Mouse (Mus musculus): ENCODE data around the gene Fcho1. TPM values are rescaled to one million over a fixed set of nuclear protein-coding genes. Genes with fewer than 3 reads are reported as not detected.

Gene Fcho1
- polyA plus RNA-seq, 1 experiment from 2014 or later, result 16.7 TPM

- TF ChIP-seq EP300 (IDR thresholded peaks at IDR 0.05; ENCODE audit: low read depth), result no peak
- TF ChIP-seq CTCF (IDR thresholded peaks at IDR 0.05; ENCODE audit: low read depth), result no peak
- Histone ChIP-seq H3K4me1 (ENCODE audit: insufficient read depth) (0 out of 2 replicates have a peak, but pooled peaks cover 5% of the 10 kb centered on the region), H3K27me3 (ENCODE audit: insufficient read depth, low read length) (peaks cover 80% of the 10 kb centered on the region), H3K4me2 (ENCODE audit: low read depth, low read length) (no peak overlapping the region), H3K9me3 (ENCODE audit: low read length) (no peaks in the 10 kb centered on the region), H3K36me3 (replicated peaks; ENCODE audit: insufficient read depth, low read length) (no peaks in the 10 kb centered on the region), H3K9ac (replicated peaks) (no peak overlapping the region), H3K4me3 (ENCODE audit: low read depth, low read length) (no peak overlapping the region), H3K27ac (ENCODE audit: low read depth) (no peak overlapping the region)
- ATAC-seq (peak; percentile 20; the same call in 1 of the 2 replicates), DNase-seq (no peak)
- WGBS (ENCODE audit: insufficient replicate concordance), result 48% methylated on average over 23 of the region's 23 CpGs
Measured at GRCm38 (mm10) chr8:71686143-71686734, 39.3 kb downstream of the Fcho1 start.

- ATAC-seq, result no peak
Measured at GRCm38 (mm10) chr8:71685573-71685972, 39.9 kb downstream of the Fcho1 start.

DNA sequence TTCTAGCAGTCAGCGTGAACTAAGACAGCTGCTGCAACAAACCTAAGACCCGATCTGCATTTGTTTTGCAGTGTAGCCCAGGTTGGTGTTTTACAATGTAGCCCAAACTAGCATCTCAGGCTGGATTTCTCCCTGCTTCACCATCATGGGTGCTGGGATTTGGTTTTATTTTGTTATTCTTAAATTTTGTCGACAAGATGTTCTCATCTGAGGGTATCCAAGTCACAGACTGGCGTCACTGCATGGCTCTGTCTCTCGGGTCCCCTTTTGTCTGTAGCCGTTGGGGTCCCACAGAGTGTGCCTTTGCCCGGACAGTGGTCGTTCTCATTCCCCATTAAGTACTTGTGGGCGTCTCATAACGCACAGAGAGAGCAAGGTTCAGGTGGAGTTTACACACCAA is 40.8 kb downstream of the Fcho1 start:
- Histone ChIP-seq H3K27me3 (ENCODE audit: insufficient read depth, low read length) (peaks cover 69% of the 10 kb centered on the region), H3K9me3 (ENCODE audit: low read length) (no peaks in the 10 kb centered on the region), H3K27ac (ENCODE audit: low read depth) (no peak overlapping the region), H3K4me1 (ENCODE audit: insufficient read depth) (peaks cover 5% of the 10 kb centered on the region; the same call in 1 of the 2 replicates), H3K36me3 (replicated peaks; ENCODE audit: insufficient read depth, low read length) (no peaks in the 10 kb centered on the region), H3K4me3 (ENCODE audit: low read depth, low read length) (no peak overlapping the region), H3K9ac (replicated peaks) (no peak overlapping the region), H3K4me2 (ENCODE audit: low read depth, low read length) (no peak overlapping the region)
- DNase-seq, result no peak
- 71% methylated on average over 10 of the region's 10 CpGs for WGBS (ENCODE audit: insufficient replicate concordance)
- TF ChIP-seq EP300 (IDR thresholded peaks at IDR 0.05; ENCODE audit: low read depth) (no peak), CTCF (IDR thresholded peaks at IDR 0.05; ENCODE audit: low read depth) (no peak)
- no peak for ATAC-seq

More at GRCm38 (mm10) chr8:71685573-71685972, 39.9 kb downstream of the Fcho1 start:
- no peak overlapping the region for H3K27ac ChIP-seq (ENCODE audit: low read depth)
- H3K4me1 ChIP-seq (ENCODE audit: insufficient read depth), result 0 out of 2 replicates have a peak, but pooled peaks cover 5% of the 10 kb centered on the region
- no peak overlapping the region for H3K9ac ChIP-seq (replicated peaks)
- WGBS (ENCODE audit: insufficient replicate concordance), result 60% methylated on average over 29 of the region's 29 CpGs
- TF ChIP-seq EP300 (IDR thresholded peaks at IDR 0.05; ENCODE audit: low read depth) (no peak), CTCF (IDR thresholded peaks at IDR 0.05; ENCODE audit: low read depth) (0 out of 2 replicates have a peak, but pooled peaks have one; percentile 13)
- H3K9me3 ChIP-seq (ENCODE audit: low read length), result no peaks in the 10 kb centered on the region
- H3K36me3 ChIP-seq (replicated peaks; ENCODE audit: insufficient read depth, low read length), result no peaks in the 10 kb centered on the region
- no peak for DNase-seq
- H3K4me3 ChIP-seq (ENCODE audit: low read depth, low read length), result no peak overlapping the region
- peaks cover 78% of the 10 kb centered on the region for H3K27me3 ChIP-seq (ENCODE audit: insufficient read depth, low read length)
- no peak overlapping the region for H3K4me2 ChIP-seq (ENCODE audit: low read depth, low read length)

- ATAC-seq (no peak), DNase-seq (no peak)
- Histone ChIP-seq H3K9me3 (ENCODE audit: low read length) (no peaks in the 10 kb centered on the region), H3K9ac (replicated peaks) (no peak overlapping the region), H3K36me3 (replicated peaks; ENCODE audit: insufficient read depth, low read length) (no peaks in the 10 kb centered on the region), H3K27me3 (ENCODE audit: insufficient read depth, low read length) (peaks cover 50% of the 10 kb centered on the region), H3K4me3 (ENCODE audit: low read depth, low read length) (no peak overlapping the region), H3K4me2 (ENCODE audit: low read depth, low read length) (no peak overlapping the region), H3K4me1 (ENCODE audit: insufficient read depth) (peaks cover 8% of the 10 kb centered on the region), H3K27ac (ENCODE audit: low read depth) (no peak overlapping the region)
- WGBS (ENCODE audit: insufficient replicate concordance), result 82% methylated on average over 12 of the region's 12 CpGs
- TF ChIP-seq EP300 (IDR thresholded peaks at IDR 0.05; ENCODE audit: low read depth) (no peak), CTCF (IDR thresholded peaks at IDR 0.05; ENCODE audit: low read depth) (no peak)
Measured at GRCm38 (mm10) chr8:71682832-71683231, 42.7 kb downstream of the Fcho1 start.

- ATAC-seq (no peak), DNase-seq (no peak)
- H3K27me3 ChIP-seq (ENCODE audit: insufficient read depth, low read length), result peaks cover 37% of the 10 kb centered on the region; the same call in 1 of the 2 replicates
- H3K4me1 ChIP-seq (ENCODE audit: insufficient read depth), result peaks cover 13% of the 10 kb centered on the region
- H3K9me3 ChIP-seq (ENCODE audit: low read length), result no peaks in the 10 kb centered on the region
- H3K9ac ChIP-seq (replicated peaks), result no peak overlapping the region
- no peak overlapping the region for H3K4me3 ChIP-seq (ENCODE audit: low read depth, low read length)
- H3K27ac ChIP-seq (ENCODE audit: low read depth), result no peak overlapping the region
- WGBS (ENCODE audit: insufficient replicate concordance), result 55% methylated on average over 17 of the region's 18 CpGs
- H3K4me2 ChIP-seq (ENCODE audit: low read depth, low read length), result no peak overlapping the region
- H3K36me3 ChIP-seq (replicated peaks; ENCODE audit: insufficient read depth, low read length), result no peaks in the 10 kb centered on the region
- TF ChIP-seq CTCF (IDR thresholded peaks at IDR 0.05; ENCODE audit: low read depth) (no peak), EP300 (IDR thresholded peaks at IDR 0.05; ENCODE audit: low read depth) (no peak)
Measured at GRCm38 (mm10) chr8:71681369-71681915, 44.1 kb downstream of the Fcho1 start.

GRCm38 (mm10) chr8:71680471-71680870 is 45.0 kb downstream of the Fcho1 start:
- Histone ChIP-seq H3K4me1 (ENCODE audit: insufficient read depth) (peaks cover 18% of the 10 kb centered on the region), H3K27ac (ENCODE audit: low read depth) (no peak overlapping the region), H3K4me2 (ENCODE audit: low read depth, low read length) (no peak overlapping the region), H3K9ac (replicated peaks) (no peak overlapping the region), H3K4me3 (ENCODE audit: low read depth, low read length) (no peak overlapping the region), H3K9me3 (ENCODE audit: low read length) (no peaks in the 10 kb centered on the region), H3K36me3 (replicated peaks; ENCODE audit: insufficient read depth, low read length) (no peaks in the 10 kb centered on the region), H3K27me3 (ENCODE audit: insufficient read depth, low read length) (peaks cover 28% of the 10 kb centered on the region; the same call in 1 of the 2 replicates)
- TF ChIP-seq EP300 (IDR thresholded peaks at IDR 0.05; ENCODE audit: low read depth) (0 out of 2 replicates have a peak, but pooled peaks have one; percentile 20), CTCF (IDR thresholded peaks at IDR 0.05; ENCODE audit: low read depth) (no peak)
- ATAC-seq (no peak), DNase-seq (no peak)
- WGBS (ENCODE audit: insufficient replicate concordance), result 75% methylated on average over 21 of the region's 21 CpGs
